22 mouse cellular contexts compared by ENCODE assay signal in the genomic region with DNA sequence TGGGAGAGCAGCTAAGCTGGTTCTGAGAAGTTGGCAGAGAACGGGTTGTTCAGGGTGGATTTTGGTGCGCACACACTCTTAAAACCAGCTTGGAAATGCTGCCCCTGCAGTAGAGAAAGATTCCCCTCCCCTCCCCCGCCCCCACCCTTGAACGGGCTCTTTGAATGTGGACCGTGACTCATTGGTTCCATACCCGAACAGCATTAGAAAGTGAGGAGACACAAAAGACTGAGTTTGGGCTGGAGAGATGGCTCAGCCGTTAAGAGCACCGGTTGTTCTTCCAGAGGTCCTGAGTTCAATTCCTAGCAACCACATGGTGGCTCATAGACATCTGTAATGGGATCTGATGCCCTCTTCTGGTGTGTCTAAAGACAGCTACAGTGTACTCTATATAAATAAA. TPM values are rescaled to one million over a fixed set of nuclear protein-coding genes. Genes with fewer than 3 reads are reported as not detected.
DNase-seq lines count a peak whose midpoint lies in the region; ATAC-seq and TF ChIP-seq lines count a peak whose summit lies in the region.
"Had no signal": no experiment of that assay in that cellular context is flagged by ENCODE, and none has a peak within 500 bp of the region (broad histone marks: within the 10 kb centered on the region; RNA-seq: fewer than 3 reads in every experiment).

No protein-coding gene starts in this region.

- ATAC-seq in midbrain, embryonic 14.5 days (ENCODE audit: low FRiP score, low TSS enrichment) = no peak
- ATAC-seq: forebrain, embryonic 15.5 days; intestine, embryonic 16.5 days had no signal

- H3K9me3 ChIP-seq in MEL (replicated peaks; ENCODE audit: insufficient read depth, low read length) = no peaks in the 10 kb centered on the region
- no peaks in the 10 kb centered on the region for H3K9me3 ChIP-seq in midbrain, embryonic 14.5 days (ENCODE audit: control insufficient read depth, low read length)
- H3K9me3 ChIP-seq: embryonic facial prominence, embryonic 10.5 days; forebrain, embryonic 15.5 days; G1E; heart, embryonic 10.5 days; hindbrain, embryonic 15.5 days; limb, embryonic 13.5 days; liver, embryonic 15.5 days; midbrain, embryonic 12.5 days had no signal

- no peak for TF ChIP-seq RAD21 in MEL (IDR thresholded peaks at IDR 0.05; ENCODE audit: low read depth, low read length)

- peak overlapping the region; percentile 92 for H3K4me3 ChIP-seq in testis, adult 2 months (ENCODE audit: control insufficient read depth, low read depth, low read length)
- H3K4me3 ChIP-seq in MEL (ENCODE audit: control insufficient read depth in 1 of 2, insufficient read depth in 1 of 2, low read depth in 2 of 2, low read length in 2 of 2) = no peak overlapping the region
- no peak overlapping the region for H3K4me3 ChIP-seq in midbrain, embryonic 14.5 days (replicated peaks; ENCODE audit: low read depth, low read length)
- no peak overlapping the region for H3K4me3 ChIP-seq in thymus, adult 2 months (ENCODE audit: control insufficient read depth, insufficient read depth, low read length)
- H3K4me3 ChIP-seq: embryonic facial prominence, embryonic 10.5 days; forebrain, embryonic 15.5 days; heart, embryonic 10.5 days; hindbrain, embryonic 15.5 days; limb, embryonic 13.5 days; midbrain, embryonic 12.5 days had no signal

- H3K4me1 ChIP-seq in testis, adult 2 months (ENCODE audit: control insufficient read depth, insufficient read depth, low read length) = peaks cover 10% of the 10 kb centered on the region
- H3K4me1 ChIP-seq in MEL (ENCODE audit: control insufficient read depth in 1 of 2, insufficient read depth in 2 of 2, low read length in 2 of 2) = peaks cover 37 to 59% of the 10 kb centered on the region in 2 experiments
- peaks cover 6% of the 10 kb centered on the region; the same call in 1 of the 2 replicates for H3K4me1 ChIP-seq in midbrain, embryonic 14.5 days (ENCODE audit: control insufficient read depth, insufficient read depth, low read length)
- peaks cover 32% of the 10 kb centered on the region for H3K4me1 ChIP-seq in thymus, adult 2 months (replicated peaks; ENCODE audit: control insufficient read depth, insufficient read depth, low read length)
- H3K4me1 ChIP-seq: forebrain, embryonic 15.5 days had no signal

- TF ChIP-seq CTCF in testis, adult 2 months (IDR thresholded peaks at IDR 0.05; ENCODE audit: control insufficient read depth, insufficient read depth, insufficient replicate concordance, low read depth, low read length) = no peak
- TF ChIP-seq CTCF in MEL (IDR thresholded peaks at IDR 0.05 in 2 of 3, conservative IDR thresholded peaks at IDR 0.05 in 1 of 3; ENCODE audit: control insufficient read depth in 1 of 3, insufficient read depth in 1 of 3, low read depth in 2 of 3, low read length in 3 of 3, poor library complexity in 1 of 3, severe bottlenecking in 1 of 3) = no peak; a peak in 1 of 6 replicates
- no peak for TF ChIP-seq CTCF in thymus, adult 2 months (IDR thresholded peaks at IDR 0.05; ENCODE audit: borderline replicate concordance, control insufficient read depth, extremely low read depth, insufficient read depth, low read length, poor library complexity)

- H3K79me2 ChIP-seq in MEL (ENCODE audit: control insufficient read depth, insufficient read depth, low read length, poor library complexity) = peaks cover 31% of the 10 kb centered on the region

- TF ChIP-seq POLR2A in testis, adult 2 months (IDR thresholded peaks at IDR 0.05; ENCODE audit: control insufficient read depth, low read depth, low read length) = no peak
- TF ChIP-seq POLR2A in MEL (IDR thresholded peaks at IDR 0.05; ENCODE audit: control insufficient read depth in 1 of 2, insufficient read depth in 1 of 2, low read depth in 1 of 2, low read length in 2 of 2, poor library complexity in 1 of 2) = no peak
- TF ChIP-seq POLR2A in thymus, adult 2 months (IDR thresholded peaks at IDR 0.05; ENCODE audit: control insufficient read depth, extremely low read depth, insufficient read depth, low read length, poor library complexity) = no peak

- no peaks in the 10 kb centered on the region for H3K27me3 ChIP-seq in testis, adult 2 months (ENCODE audit: control insufficient read depth, insufficient read depth, low read length)
- H3K27me3 ChIP-seq in MEL (ENCODE audit: control insufficient read depth in 1 of 2, insufficient read depth in 2 of 2, low read length in 2 of 2) = no peaks in the 10 kb centered on the region
- H3K27me3 ChIP-seq in midbrain, embryonic 14.5 days (ENCODE audit: control insufficient read depth, insufficient read depth, low read length) = no peaks in the 10 kb centered on the region
- H3K27me3 ChIP-seq in thymus, adult 2 months (ENCODE audit: control insufficient read depth, insufficient read depth, low read length) = no peaks in the 10 kb centered on the region
- H3K27me3 ChIP-seq: forebrain, embryonic 15.5 days; hindbrain, embryonic 15.5 days; liver, embryonic 15.5 days; midbrain, embryonic 12.5 days had no signal

- TF ChIP-seq EP300 in MEL (IDR thresholded peaks at IDR 0.05; ENCODE audit: low read depth in 1 of 2, low read length in 2 of 2) = no peak

- H3K4me2 ChIP-seq in midbrain, embryonic 14.5 days (ENCODE audit: low read length) = no peak overlapping the region
- H3K4me2 ChIP-seq: forebrain, embryonic 15.5 days; hindbrain, embryonic 15.5 days; limb, embryonic 13.5 days; midbrain, embryonic 12.5 days had no signal

- no peak overlapping the region for H3K9ac ChIP-seq in MEL (ENCODE audit: control insufficient read depth, low read depth, low read length, poor library complexity, severe bottlenecking)
- no peak overlapping the region for H3K9ac ChIP-seq in midbrain, embryonic 14.5 days (replicated peaks; ENCODE audit: low read length)
- H3K9ac ChIP-seq: forebrain, embryonic 15.5 days; hindbrain, embryonic 15.5 days; limb, embryonic 13.5 days; midbrain, embryonic 12.5 days had no signal

- no peaks in the 10 kb centered on the region for H3K36me3 ChIP-seq in testis, adult 2 months (ENCODE audit: control insufficient read depth, insufficient read depth, low read length)
- H3K36me3 ChIP-seq in MEL (ENCODE audit: control insufficient read depth in 1 of 2, insufficient read depth in 2 of 2, low read length in 2 of 2) = peaks cover 0 to 52% of the 10 kb centered on the region in 2 experiments; a peak in 2 of 4 replicates
- no peaks in the 10 kb centered on the region for H3K36me3 ChIP-seq in midbrain, embryonic 14.5 days (ENCODE audit: control insufficient read depth, insufficient read depth, low read length)
- no peaks in the 10 kb centered on the region for H3K36me3 ChIP-seq in thymus, adult 2 months (ENCODE audit: control insufficient read depth, insufficient read depth, low read length)
- H3K36me3 ChIP-seq: embryonic facial prominence, embryonic 10.5 days; forebrain, embryonic 15.5 days; G1E; heart, embryonic 10.5 days; hindbrain, embryonic 15.5 days; limb, embryonic 13.5 days; liver, embryonic 15.5 days; midbrain, embryonic 12.5 days had no signal

- WGBS in midbrain, embryonic 14.5 days = 71% methylated on average over 8 of the region's 8 CpGs
- WGBS in thymus, adult 2 months = 72% methylated on average over 8 of the region's 8 CpGs

- no peak overlapping the region for H3K27ac ChIP-seq in testis, adult 2 months (ENCODE audit: control insufficient read depth, insufficient read depth, low read depth, low read length)
- H3K27ac ChIP-seq in MEL (ENCODE audit: control insufficient read depth, low read depth, low read length) = peak overlapping the region; percentile 5; the same call in 1 of the 2 replicates
- H3K27ac ChIP-seq in midbrain, embryonic 14.5 days (replicated peaks; ENCODE audit: low read depth, low read length) = no peak overlapping the region
- no peak overlapping the region for H3K27ac ChIP-seq in thymus, adult 2 months (ENCODE audit: control insufficient read depth, insufficient read depth, low read length)
- H3K27ac ChIP-seq: embryonic facial prominence, embryonic 10.5 days; forebrain, embryonic 15.5 days; heart, embryonic 10.5 days; hindbrain, embryonic 15.5 days; limb, embryonic 13.5 days; midbrain, embryonic 12.5 days had no signal

- no peak for DNase-seq in testis, postnatal 14 days (ENCODE audit: low spot score)
- peak; percentile 42 for DNase-seq in MEL (ENCODE audit: low read depth, low spot score)
- peak; percentile 89 for DNase-seq in induced T-regulatory cell, adult 2 months (ENCODE audit: low read depth)
- no peak for DNase-seq in midbrain, embryonic 14.5 days
- no peak for DNase-seq in left cerebral cortex, postnatal 4 days
- DNase-seq in thymus, adult 2 months = no peak
- DNase-seq: adrenal gland, postnatal 25 days; cerebellum, adult 11 months; cerebellum, postnatal 10 days; gastrocnemius, postnatal 10 days; kidney, postnatal 14 days had no signal

- intact Hi-C loops in left cerebral cortex, postnatal 4 days (cut with DNase I) = no loop called here

RNA-seq across cellular contexts. Expression of a gene that starts 0.7 kb away (rescaled TPM):
- 19.3 and 19.7 TPM in 2 replicates for polyA plus RNA-seq in testis, adult 2 months (2012; rRNA removed)
- 79.9 and 94.7 TPM in 2 replicates for total RNA-seq in MEL (2012; rRNA removed)
- polyA plus RNA-seq in MEL (2012; ENCODE audit: insufficient read depth in 1 of 2, insufficient read length in 2 of 2, low read depth in 1 of 2, low replicate concordance in 2 of 2, missing spikeins in 1 of 2) = 100 to 1,000 TPM; 106 to 128 TPM
- polyA plus RNA-seq in midbrain, embryonic 14.5 days (2014; fragmentation: Nextera tagmentation; extraction: Ambion mirVana) = 0.61 and 1.8 TPM in 2 replicates
- total RNA-seq in left cerebral cortex, postnatal 4 days (2021) = 1 to 10 TPM; 1.8 to 2.4 TPM
- polyA plus RNA-seq in thymus, adult 2 months (2012; rRNA removed) = 114 and 131 TPM in 2 replicates
- polyA plus RNA-seq: C2C12 had no signal

RNA-seq across cellular contexts. Expression of a gene that starts 17.7 kb away (rescaled TPM):
- polyA plus RNA-seq in testis, adult 2 months (2012; rRNA removed) = 1.3 and 1.6 TPM in 2 replicates
- 42.2 and 60.3 TPM in 2 replicates for total RNA-seq in MEL (2012; rRNA removed)
- 10 to 100 TPM in 1 of 2 experiments, not detected in 1; 51.4 TPM for polyA plus RNA-seq in MEL (2012; ENCODE audit: insufficient read depth in 1 of 2, insufficient read length in 2 of 2, low read depth in 1 of 2, low replicate concordance in 2 of 2, missing spikeins in 1 of 2)
- polyA plus RNA-seq in midbrain, embryonic 14.5 days (2014; fragmentation: Nextera tagmentation; extraction: Ambion mirVana) = 0.74 TPM in 1 of 2 replicates, not detected in the other
- total RNA-seq in left cerebral cortex, postnatal 4 days (2021) = 1 to 10 TPM in 1 of 2 experiments, under 1 TPM in 1; 0.74 to 1.2 TPM
- polyA plus RNA-seq in thymus, adult 2 months (2012; rRNA removed) = 10.4 and 11.7 TPM in 2 replicates

RNA-seq across cellular contexts. Expression of a gene that starts 33.3 kb away (rescaled TPM):
- 3.6 and 4.9 TPM in 2 replicates for polyA plus RNA-seq in testis, adult 2 months (2012; rRNA removed)
- 1.6 and 2.6 TPM in 2 replicates for total RNA-seq in MEL (2012; rRNA removed)
- polyA plus RNA-seq in MEL (2012; ENCODE audit: insufficient read depth in 1 of 2, insufficient read length in 2 of 2, low read depth in 1 of 2, low replicate concordance in 2 of 2, missing spikeins in 1 of 2) = 10 to 100 TPM in 1 of 2 experiments, not detected in 1; 22.6 TPM
- 0.78 and 3.6 TPM in 2 replicates for polyA plus RNA-seq in midbrain, embryonic 14.5 days (2014; fragmentation: Nextera tagmentation; extraction: Ambion mirVana)
- total RNA-seq in left cerebral cortex, postnatal 4 days (2021) = 1 to 10 TPM; 2.4 to 3.2 TPM
- polyA plus RNA-seq in thymus, adult 2 months (2012; rRNA removed) = 11.0 and 11.7 TPM in 2 replicates

RNA-seq across cellular contexts. Expression of a gene that starts 54.9 kb away (rescaled TPM):
- polyA plus RNA-seq in testis, adult 2 months (2012; rRNA removed) = 242 and 282 TPM in 2 replicates
- 100 and 107 TPM in 2 replicates for total RNA-seq in MEL (2012; rRNA removed)
- 100 to 1,000 TPM; 233 to 341 TPM for polyA plus RNA-seq in MEL (2012; ENCODE audit: insufficient read depth in 1 of 2, insufficient read length in 2 of 2, low read depth in 1 of 2, low replicate concordance in 2 of 2, missing spikeins in 1 of 2)
- polyA plus RNA-seq in midbrain, embryonic 14.5 days (2014; fragmentation: Nextera tagmentation; extraction: Ambion mirVana) = 139 and 171 TPM in 2 replicates
- 10 to 100 TPM; 67.6 to 71.0 TPM for total RNA-seq in left cerebral cortex, postnatal 4 days (2021)
- polyA plus RNA-seq in thymus, adult 2 months (2012; rRNA removed) = 1,016 and 1,115 TPM in 2 replicates

RNA-seq across cellular contexts. Expression of a gene that starts 59.2 kb away (rescaled TPM):
- 0.67 and 0.78 TPM in 2 replicates for polyA plus RNA-seq in testis, adult 2 months (2012; rRNA removed)
- total RNA-seq in MEL (2012; rRNA removed) = 17.0 and 17.5 TPM in 2 replicates
- 10 to 100 TPM in 1 of 2 experiments, not detected in 1; 16.1 TPM for polyA plus RNA-seq in MEL (2012; ENCODE audit: insufficient read depth in 1 of 2, insufficient read length in 2 of 2, low read depth in 1 of 2, low replicate concordance in 2 of 2, missing spikeins in 1 of 2)
- polyA plus RNA-seq in midbrain, embryonic 14.5 days (2014; fragmentation: Nextera tagmentation; extraction: Ambion mirVana) = 0.14 TPM in 1 of 2 replicates, not detected in the other
- total RNA-seq in left cerebral cortex, postnatal 4 days (2021) = under 1 TPM; 0.34 to 0.40 TPM
- polyA plus RNA-seq in thymus, adult 2 months (2012; rRNA removed) = 34.7 and 39.4 TPM in 2 replicates

Comparison
In these comparisons a context has a peak if more than half of its experiments do, and no peak if none do; other contexts are left out.
1. DNase-seq: peak in MEL (single experiment) and induced T-regulatory cell, adult 2 months (single experiment); none in testis, postnatal 14 days (single experiment), midbrain, embryonic 14.5 days (single experiment), left cerebral cortex, postnatal 4 days (single experiment) and thymus, adult 2 months (single experiment).